Mouse (Mus musculus) adrenal gland, postnatal 4 days (tissue): ENCODE data around the gene Auts2. TPM values are rescaled to one million over a fixed set of nuclear protein-coding genes. Genes with fewer than 3 reads are reported as not detected.

Experiments
- DNase-seq, 2 experiments: peaks; one replicate each; pipeline ENCODE4 v3.0.0; 2021 to 2022; ENCODE audit warnings: low spot score in 2 of 2, mixed read lengths in 2 of 2
- total RNA-seq, 2 experiments: library from RNA; stranded (reverse); gene quantifications; 2 replicates each; pipeline ENCODE4 v1.2.3; 2021

Auts2 gene
- total RNA-seq, 2 experiments from 2014 or later: 72.9 to 80.5 TPM

DNA sequence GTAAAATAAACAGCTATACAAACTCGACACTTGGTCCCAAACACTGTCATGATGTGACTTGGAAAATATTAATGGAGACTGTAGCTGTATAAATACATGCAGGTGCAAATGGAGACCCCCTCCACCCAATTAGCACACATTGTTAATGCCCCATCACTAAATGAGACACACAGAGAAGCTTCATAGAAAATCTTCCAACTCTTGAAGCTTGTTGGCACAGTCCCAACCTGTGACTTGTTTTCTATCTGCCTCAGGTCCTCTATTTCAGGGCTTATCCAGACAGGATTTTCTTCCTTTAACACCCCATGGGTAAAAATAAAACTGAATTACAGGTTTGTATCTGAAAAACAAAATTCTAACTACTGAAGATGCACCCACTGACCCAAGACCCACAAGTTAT is 272.2 kb downstream of the Auts2 start:
- DNase-seq: no peak

DNA sequence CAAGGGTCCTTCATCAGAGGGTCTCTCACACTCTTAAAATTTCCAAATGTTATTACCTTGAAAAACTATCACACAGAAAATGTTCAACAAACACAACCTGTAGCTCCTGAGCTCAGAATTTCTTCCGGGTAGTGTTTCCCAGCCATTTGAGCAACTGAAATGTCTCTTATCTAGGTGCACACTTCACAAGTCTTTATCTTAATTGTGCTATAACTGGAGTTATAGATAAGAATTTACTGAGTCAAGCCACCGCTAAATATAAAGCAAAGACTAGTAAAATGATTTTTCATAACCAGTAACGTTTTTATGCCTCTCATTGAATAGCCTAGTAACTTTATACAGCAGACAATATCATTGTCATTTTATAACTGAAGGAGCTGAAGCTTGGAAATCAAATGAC is 273.1 kb downstream of the Auts2 start:
- DNase-seq: no peak

DNA sequence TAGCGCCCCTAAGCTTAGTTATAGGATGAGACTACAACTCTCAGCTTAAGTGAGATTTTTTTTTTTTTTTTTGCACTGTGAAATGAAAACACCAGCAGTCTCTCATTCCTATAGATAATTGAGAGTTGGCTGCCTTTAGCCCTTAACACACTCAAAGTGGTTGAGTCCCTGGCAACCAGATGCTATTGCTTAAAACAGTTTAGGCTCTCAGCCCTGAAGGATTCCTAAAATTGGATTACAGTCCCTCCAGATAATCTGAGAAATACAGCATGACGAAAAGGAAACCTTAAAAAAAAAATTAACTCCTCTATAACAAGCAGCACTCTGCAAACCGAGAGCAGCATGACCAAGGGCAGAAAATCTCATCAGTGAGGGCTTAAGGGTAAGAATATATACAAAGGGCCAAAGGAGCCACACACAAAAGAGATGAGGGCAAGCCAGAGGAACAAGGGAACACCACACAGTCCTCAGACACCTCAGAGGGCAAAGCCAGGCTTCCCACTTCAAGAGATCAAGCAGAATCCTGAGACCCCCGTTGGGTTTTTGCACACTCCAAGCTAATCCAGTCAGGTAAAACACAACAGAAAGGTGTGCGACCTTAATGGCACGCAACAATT is 274.7 kb downstream of the Auts2 start:
- no peak for DNase-seq

DNA sequence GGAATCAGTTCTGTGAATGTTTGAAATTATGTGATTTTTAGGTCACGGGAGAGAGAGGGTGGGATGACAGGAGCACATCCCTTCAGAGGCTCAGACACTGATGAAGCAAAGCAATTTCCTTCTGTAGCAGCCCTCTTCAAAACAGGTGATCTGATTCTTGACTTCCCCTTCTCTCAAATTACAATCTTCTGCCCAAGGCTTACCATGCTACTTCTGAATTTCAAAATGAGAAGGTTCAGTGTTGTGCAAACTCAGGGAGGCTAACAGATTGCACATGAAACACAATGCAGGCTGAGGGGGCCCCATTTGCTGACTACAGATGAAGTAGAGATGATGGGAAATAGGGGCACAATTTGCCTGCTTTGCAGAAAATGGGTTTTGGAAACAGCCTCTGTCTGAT is 278.1 kb downstream of the Auts2 start:
- DNase-seq: no peak

DNA sequence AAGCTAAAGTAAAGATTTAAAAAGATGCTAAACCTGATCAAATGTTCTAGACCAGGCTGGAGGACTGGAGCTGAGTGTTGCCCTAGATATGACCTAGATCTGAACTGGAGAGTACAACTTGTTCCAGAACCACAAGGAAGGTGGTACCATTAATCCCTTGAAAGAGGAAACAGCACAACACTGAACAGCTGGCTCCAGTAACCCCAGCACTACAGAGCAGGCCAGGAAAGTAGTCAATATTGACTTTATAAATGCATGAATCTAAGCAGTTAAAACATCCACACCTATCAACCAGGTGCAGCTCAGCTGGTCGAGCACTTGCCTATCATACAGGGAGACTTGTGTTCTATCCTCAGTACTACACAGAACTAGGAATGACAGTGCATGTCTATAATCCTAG is 281.4 kb downstream of the Auts2 start:
- no peak for DNase-seq

DNA sequence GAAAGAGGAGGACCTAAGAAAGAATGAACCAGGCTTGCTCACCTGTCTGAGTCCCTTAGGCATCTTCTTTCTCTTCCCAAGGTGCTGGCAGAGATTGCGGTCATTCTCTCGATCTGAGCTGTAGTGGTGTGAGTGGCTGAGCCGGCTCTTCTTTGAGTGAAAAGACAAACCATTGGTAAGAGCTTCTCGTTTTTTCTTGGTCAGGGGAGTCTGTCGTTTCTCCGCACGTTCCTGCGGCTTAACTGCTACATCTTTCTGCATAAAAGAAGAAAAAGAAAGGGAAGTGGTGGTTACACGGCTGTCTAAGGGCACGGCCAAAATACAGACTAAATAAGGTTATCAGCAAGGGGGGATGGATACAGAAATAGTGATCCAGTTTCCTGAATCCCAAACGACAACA is 284.3 kb downstream of the Auts2 start:
- no peak for DNase-seq

DNA sequence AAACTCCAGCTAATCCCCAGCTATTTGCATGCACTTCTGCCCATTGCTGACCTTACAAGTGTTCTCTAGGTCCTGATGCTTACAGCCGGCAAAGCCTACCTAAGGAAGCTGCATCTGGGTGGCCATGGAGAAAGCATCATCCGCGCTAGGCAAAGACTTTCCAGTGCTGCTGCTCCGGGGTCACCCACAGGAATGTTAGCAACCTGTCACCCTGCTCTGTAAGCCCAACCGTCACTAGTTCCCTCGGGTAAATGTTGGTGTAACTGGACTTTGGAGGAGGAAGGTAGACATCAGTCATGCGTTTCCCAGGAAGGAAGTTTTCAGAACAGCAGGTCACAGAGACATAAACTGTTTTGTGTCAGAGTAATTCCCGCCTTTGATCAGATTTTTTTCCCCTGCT is 287.6 kb downstream of the Auts2 start:
- no peak for DNase-seq

DNA sequence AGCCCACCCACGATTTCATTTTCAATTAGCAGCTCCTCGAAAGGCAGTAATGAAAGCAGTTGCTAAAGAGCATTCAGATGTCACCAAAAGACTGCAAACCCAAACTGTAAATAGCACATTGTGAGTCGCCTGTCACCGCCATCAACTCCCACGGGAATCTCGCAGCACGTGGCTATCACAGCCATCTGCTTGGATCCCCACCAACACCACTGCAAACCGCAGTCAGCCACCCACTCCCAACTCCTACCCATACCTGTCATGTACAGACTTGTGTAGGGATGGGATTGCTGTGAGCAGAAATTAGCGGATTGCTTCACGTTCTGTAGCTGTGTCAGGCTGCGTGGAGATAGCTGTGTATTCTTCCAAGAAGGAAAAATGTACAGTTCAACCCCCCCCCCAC is 293.6 kb downstream of the Auts2 start:
- DNase-seq: no peak

DNA sequence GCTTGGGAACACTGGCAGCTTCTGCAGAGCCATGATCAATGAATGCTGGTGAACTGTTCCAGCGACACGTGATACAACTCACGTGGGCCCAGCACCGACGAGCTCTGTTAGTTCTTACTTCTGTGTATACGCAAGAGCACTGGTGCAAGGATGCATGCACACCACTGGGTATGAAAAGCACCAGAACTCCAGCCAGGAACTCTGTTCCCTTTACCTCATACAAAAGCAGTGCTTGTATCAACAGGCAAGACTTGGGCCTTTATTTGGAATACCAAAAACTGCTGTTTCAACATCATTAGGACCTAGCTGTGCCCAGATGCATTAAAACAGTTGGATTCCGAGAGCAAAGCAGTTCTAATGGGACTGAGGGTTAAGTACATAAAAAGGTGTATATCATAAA is 295.1 kb downstream of the Auts2 start:
- DNase-seq: no peak

DNA sequence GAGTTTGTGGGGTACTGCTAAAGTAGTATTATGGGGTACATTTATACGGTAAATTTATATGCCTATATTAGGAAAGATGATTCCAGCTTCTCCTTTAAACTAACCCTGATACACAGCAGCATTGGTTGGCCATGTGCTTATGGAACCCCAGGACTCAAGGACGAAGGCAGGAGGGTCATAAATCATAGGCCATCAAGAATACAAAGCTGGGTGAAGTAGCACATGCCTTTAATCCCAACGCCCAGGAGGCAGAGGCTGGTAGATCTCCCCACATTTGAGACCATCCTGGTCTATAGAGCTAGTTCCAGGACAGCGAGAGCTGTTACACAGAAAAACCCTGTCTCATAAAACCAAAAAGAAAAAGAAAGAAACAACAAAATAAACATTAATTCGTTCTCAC is 307.7 kb downstream of the Auts2 start:
- DNase-seq: no peak

DNA sequence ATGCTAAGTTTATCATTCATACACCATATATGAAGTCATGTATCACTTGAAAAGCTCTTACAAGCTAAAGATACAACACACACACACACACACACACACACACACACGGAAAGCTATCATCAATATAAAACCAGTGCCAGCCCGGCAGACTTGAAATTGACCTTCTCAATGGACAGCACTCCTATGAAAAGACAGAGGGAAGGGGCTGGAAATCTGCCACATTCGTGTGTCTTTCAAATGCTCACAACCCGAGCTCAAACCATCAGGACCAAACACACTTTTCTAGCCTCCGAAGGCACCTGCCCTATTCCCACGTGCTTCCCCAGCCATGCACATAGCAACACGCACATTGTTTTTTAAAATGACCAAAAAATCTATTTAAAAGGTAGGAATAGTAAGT is 308.7 kb downstream of the Auts2 start:
- no peak for DNase-seq

DNA sequence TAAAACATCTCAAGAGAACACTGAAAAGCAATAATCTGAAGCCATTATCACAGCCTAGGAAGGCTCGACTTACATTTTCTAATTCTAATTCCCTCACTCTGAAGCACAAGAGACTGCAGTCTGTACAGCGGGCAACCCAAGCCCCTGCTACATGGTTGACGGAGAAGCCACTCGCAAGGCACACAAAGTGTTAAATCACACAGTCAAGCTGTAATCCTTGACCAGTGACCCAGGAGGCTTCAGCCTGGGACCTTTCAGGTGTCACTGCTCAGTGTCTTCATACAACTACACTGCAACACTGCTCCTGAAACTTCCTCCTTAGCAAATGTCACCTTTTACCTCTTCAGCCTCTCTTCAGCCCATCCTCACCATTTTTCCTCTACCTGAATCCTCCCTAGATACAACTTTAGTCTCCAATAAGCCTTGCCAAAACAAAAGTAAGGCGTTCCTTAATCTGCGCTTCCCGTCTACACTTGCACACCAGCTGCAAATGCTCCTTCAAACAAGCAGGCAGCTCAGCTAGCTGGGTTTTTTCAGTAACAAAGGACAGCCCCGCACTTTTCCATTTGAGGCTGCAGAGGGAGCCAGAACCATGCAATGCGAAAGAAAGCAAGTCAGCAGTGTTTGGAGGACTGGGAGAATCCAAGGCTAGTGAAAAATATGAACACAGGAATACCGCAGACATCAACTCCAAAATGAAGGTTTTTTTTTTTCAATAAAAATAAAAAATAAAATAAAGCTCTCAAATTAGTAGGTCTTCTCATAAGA is 311.7 kb downstream of the Auts2 start:
- peak in 1 of 2 experiments; percentile 25 for DNase-seq

DNA sequence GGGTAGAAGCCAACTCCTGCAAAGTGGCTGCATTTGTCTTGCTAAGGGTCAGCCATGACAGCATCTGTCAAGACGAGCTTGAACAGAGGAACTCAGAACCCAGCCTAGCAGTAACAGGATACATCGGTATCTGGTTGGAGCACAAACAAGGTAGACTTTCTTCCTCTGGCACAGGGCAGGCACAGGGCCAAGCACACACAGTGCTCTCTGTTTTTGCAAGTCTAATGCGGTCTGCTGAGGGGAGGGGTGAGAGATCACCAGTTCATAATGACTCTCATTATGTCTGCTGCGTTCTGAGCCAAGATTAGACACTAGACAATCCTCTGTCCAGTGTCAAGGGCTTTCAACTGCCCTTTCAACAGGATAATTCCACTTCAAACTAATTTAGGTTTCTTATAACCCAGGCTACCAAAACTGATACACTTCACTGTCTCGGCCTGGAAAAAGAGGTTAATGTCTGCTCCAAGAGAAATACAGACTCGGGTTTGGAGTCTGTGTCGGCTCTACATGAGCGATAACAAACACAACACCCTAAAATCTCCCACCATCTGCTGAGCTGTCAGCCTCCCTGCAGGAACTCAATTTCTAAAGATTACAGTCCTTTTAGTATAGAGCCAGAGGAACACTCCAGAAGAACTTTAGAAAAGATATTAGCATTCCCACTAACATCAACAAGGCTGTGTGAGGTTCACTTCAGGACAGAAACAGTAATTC is 313.3 kb downstream of the Auts2 start:
- DNase-seq: peak in 1 of 2 experiments; percentile 5

DNA sequence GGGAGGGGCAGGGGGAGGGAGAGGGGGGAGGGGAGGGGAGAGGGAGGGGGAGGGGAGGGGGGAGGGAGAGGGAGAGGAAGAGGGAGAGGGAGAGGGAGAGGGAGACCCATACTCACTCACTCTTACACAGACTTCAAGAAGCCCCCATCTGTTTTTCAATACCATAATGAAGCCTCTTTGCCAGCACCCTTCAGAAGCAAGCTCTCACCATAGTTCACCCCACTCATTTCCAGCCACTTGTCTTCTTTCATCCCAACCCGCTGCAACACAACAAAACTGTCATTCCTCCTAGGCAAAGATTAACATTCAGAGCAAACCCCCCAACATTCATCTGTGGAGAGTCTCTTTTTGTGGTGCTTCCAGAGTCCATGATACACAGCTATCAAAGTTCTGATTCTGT is 314.1 kb downstream of the Auts2 start:
- no peak for DNase-seq

DNA sequence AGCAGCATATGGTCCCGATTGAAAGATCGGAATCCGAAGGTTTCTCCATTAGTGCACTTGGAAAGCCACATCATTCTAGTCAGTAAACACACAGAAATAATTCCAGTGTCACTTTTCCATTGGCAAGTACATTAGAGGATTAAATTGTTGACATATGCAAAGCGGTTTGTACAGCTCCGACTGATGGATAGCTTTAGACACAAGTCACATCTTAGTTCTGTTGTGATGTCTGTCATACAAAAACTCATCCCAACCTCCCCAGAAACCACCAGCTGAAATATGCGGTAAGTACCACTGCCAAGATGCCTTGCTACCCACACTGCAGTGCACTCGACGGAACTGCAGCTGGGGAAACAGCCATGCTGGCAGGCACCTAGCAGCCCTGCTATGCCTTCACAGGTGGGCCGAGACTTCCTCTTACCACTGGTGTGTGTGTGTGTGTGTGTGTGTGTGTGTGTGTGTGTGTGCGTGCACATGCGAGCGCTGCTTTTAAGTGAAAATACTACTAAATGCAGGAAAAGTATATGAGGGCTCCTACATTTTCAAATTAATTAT is 322.7 kb downstream of the Auts2 start:
- DNase-seq: no peak

DNA sequence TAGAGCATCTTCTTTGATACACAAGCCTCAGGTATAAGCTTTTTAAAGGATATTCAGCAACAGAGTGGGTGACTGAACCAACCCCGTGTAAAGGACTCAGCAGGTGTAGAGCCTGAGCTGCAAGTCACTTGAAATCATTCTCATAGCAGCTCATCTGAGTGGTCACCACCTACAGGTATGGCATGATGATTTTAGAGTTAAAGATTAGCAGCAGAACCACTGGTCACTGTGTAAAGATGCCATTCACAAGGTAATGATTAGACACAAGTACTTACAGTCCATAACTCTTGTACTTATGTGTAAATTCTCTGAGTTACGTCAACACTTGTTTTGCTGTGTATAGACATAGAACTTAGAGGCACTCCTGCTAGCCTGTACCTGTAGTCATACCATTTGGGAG is 327.0 kb downstream of the Auts2 start:
- DNase-seq: no peak

DNA sequence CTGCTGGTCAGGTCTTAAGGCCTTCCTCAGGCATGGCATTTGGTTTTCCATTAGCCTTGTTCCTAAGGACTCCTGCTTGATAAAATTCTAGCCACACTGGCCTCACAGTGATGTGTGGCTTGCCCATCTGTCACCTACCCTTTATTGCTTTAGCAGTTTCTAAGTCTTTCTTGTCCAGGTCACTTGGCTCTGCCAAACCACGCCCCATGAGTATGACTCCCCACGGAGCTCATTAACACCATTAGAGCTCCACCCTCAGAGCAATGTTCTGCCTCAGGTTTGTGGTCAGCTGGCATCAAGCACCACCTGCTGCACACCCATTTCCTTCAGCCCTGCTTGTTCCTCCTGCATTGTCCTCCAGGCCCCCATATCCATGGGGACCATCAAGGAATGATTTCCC is 330.7 kb downstream of the Auts2 start:
- no peak for DNase-seq

DNA sequence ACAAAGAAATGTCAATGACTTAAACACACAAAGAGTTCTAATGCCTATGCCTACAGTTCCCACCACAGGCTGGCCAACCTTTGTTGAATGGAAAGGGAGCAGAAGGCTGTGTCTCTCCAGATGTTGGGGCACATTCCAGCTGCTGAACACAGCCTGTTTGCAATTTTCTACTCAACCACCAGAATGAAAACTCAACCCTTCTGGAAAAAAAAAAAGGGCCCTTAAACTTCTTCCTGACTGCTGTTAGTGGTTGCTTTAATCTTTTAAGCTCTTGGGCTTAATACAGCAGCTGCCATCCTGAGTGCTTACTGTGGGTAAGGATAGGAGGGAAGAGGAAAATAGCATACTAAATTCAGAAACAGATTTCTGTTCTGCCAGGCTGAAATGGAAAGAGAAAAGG is 333.4 kb downstream of the Auts2 start:
- DNase-seq: no peak

DNA sequence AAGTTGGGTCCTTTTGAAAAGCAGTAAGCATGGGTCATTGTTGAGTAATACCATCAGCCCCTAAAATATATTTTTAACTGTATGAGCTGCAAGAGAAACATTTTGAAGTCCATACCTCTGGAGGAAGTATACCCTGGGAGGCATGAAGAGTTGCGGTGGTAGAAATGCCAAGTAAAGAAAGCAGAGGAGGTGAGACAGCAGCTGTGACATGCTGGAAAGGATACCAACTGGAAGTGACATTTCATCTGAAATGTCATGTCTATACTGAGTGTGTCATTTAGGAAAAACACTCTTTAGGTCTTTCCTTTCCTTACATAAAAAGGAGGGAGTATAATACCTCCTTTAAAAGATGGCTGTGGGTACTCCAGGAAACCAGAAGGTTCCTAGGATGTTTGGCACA is 336.9 kb downstream of the Auts2 start:
- no peak for DNase-seq

DNA sequence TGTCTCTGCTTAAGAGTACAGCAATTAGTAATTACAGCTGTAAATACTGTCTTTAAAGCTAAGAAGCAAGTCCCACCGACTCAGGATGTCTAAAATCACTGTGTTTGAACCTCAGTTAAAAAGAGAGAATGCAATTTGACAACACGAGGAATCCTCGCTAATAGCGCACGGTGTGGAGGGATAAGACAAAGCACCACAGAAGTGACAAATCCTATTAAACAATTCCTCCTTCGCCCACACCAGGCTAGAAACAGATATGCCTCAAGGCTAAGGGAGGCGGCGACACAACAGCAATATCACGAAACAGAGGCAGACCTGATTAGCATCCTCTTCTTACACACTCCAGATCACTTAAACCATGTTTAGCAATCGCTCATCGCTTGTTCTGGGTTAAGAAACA is 339.3 kb downstream of the Auts2 start:
- DNase-seq: no peak

DNA sequence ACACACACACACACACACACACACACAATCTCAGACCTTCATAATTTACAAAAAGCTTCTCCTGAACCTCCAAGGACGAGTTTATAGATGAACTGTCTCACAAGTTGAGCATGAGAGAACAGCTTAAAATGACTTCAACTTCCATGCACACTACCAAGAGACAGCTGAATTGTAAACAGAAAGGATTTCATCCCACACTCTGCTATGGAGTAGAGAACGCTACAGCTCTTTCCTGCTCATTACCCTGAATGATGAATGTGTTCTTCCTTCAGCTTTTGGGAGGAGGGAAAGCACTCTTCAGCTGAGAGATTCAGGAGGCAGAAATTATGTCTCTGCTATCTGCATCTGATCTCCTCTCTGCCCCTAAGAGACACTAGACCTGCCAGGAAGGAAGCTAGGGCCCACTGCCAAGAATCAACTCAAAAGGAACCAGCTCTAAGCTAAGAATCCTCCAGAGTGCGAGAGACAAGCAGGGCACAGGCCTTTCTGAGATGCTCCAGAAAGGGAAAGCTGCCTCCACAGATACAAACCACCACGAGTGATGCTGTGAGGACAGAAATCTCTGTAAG is 342.0 kb downstream of the Auts2 start:
- no peak for DNase-seq

DNA sequence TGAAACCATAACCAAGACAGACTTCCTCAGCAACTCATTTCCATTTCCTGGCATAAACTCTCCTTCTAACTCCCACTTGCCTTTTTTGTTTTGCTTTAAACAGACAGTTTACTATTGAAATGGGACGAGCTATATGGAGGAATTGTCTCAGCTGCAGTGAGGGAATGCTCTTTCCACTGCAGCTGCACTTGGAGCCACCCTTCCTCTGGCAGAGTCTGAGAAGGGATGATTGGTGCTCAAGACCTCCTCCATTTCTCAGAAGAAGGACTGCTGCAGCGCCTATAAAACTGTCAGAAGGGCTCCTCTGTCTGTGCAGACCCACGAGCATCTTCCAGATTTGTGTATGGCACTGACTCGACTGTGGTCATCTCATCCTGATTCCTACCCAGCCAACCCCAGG is 342.5 kb downstream of the Auts2 start:
- no peak for DNase-seq
